ENCODE assay signal across 30 mouse cellular contexts in genomic region chr11:102629375-102629774, GRCm38 (mm10). TPM values are rescaled to one million over a fixed set of nuclear protein-coding genes. Genes with fewer than 3 reads are reported as not detected.
DNase-seq lines count a peak whose midpoint lies in the region; ATAC-seq and TF ChIP-seq lines count a peak whose summit lies in the region.
"Had no signal": no experiment of that assay in that cellular context is flagged by ENCODE, and none has a peak within 500 bp of the region (broad histone marks: within the 10 kb centered on the region; RNA-seq: fewer than 3 reads in every experiment).

No protein-coding gene starts in this region.

- no peaks in the 10 kb centered on the region for H3K27me3 ChIP-seq in intestine, embryonic 14.5 days (replicated peaks; ENCODE audit: control insufficient read depth, insufficient read depth, low read length)
- no peaks in the 10 kb centered on the region for H3K27me3 ChIP-seq in intestine, embryonic 15.5 days (replicated peaks)
- H3K27me3 ChIP-seq in lung, embryonic 15.5 days: no peaks in the 10 kb centered on the region
- no peaks in the 10 kb centered on the region for H3K27me3 ChIP-seq in embryonic facial prominence, embryonic 11.5 days (ENCODE audit: control insufficient read depth, insufficient read depth, low read length)
- no peaks in the 10 kb centered on the region for H3K27me3 ChIP-seq in myocyte (ENCODE audit: control insufficient read depth, insufficient read depth, insufficient read length)
- H3K27me3 ChIP-seq: heart, embryonic 12.5 days had no signal

- no peak overlapping the region for H3ac ChIP-seq in myocyte (ENCODE audit: control insufficient read depth, insufficient read length)

- WGBS in intestine, embryonic 14.5 days: 30% methylated on average over 8 of the region's 8 CpGs
- 39% methylated on average over 8 of the region's 8 CpGs for WGBS in intestine, embryonic 15.5 days
- WGBS in lung, embryonic 15.5 days: 32% methylated on average over 8 of the region's 8 CpGs
- 48% methylated on average over 8 of the region's 8 CpGs for WGBS in embryonic facial prominence, embryonic 11.5 days

- no peak for DNase-seq in intestine, embryonic 14.5 days (ENCODE audit: low spot score)
- DNase-seq in lung, postnatal 14 days: no peak
- no peak for DNase-seq in embryonic facial prominence, embryonic 11.5 days (ENCODE audit: low spot score)
- no peak for DNase-seq in adrenal gland, postnatal 10 days
- DNase-seq: adrenal gland, adult 2 months; adrenal gland, postnatal 25 days; cerebellum, adult 18-20 months; cerebellum, adult 9-10 months; cerebellum, postnatal 25 days; gastrocnemius, postnatal 10 days; gastrocnemius, postnatal 36 days; heart, adult 2 months; heart, postnatal 14 days had no signal

- H3K79me2 ChIP-seq in myocyte (ENCODE audit: control insufficient read depth, insufficient read depth): no peaks in the 10 kb centered on the region

- H3K4me1 ChIP-seq in intestine, embryonic 14.5 days (replicated peaks; ENCODE audit: control insufficient read depth, insufficient read depth, low read length): peaks cover 42% of the 10 kb centered on the region
- H3K4me1 ChIP-seq in intestine, embryonic 15.5 days (replicated peaks): peaks cover 25% of the 10 kb centered on the region
- peaks cover 58% of the 10 kb centered on the region for H3K4me1 ChIP-seq in lung, embryonic 15.5 days
- peaks cover 20% of the 10 kb centered on the region for H3K4me1 ChIP-seq in embryonic facial prominence, embryonic 11.5 days (ENCODE audit: control insufficient read depth, insufficient read depth, low read length)

- TF ChIP-seq POLR2A in myocyte (IDR thresholded peaks at IDR 0.05; ENCODE audit: insufficient read length, low read depth): no peak

- 0 out of 2 replicates have a peak overlapping the region, but pooled peaks have one; percentile 14 for H3K27ac ChIP-seq in intestine, embryonic 14.5 days (ENCODE audit: low read depth)
- no peak overlapping the region for H3K27ac ChIP-seq in intestine, embryonic 15.5 days
- H3K27ac ChIP-seq in lung, embryonic 15.5 days: 0 out of 2 replicates have a peak overlapping the region, but pooled peaks have one; percentile 31
- peak overlapping the region; percentile 82; the same call in 1 of the 2 replicates for H3K27ac ChIP-seq in embryonic facial prominence, embryonic 11.5 days (replicated peaks; ENCODE audit: low read depth, low read length)
- H3K27ac ChIP-seq: forebrain, embryonic 13.5 days; heart, adult 2 months; hindbrain, embryonic 12.5 days; hindbrain, embryonic 15.5 days had no signal

- H3K9ac ChIP-seq in intestine, embryonic 14.5 days (ENCODE audit: low read length): no peak overlapping the region
- no peak overlapping the region for H3K9ac ChIP-seq in intestine, embryonic 15.5 days
- no peak overlapping the region for H3K9ac ChIP-seq in lung, embryonic 15.5 days
- no peak overlapping the region for H3K9ac ChIP-seq in embryonic facial prominence, embryonic 11.5 days (replicated peaks; ENCODE audit: low read length)
- H3K9ac ChIP-seq: forebrain, embryonic 13.5 days; heart, embryonic 12.5 days; hindbrain, embryonic 12.5 days; hindbrain, embryonic 15.5 days had no signal

- H3K36me3 ChIP-seq in intestine, embryonic 14.5 days (ENCODE audit: control insufficient read depth, insufficient read depth, low read length): no peaks in the 10 kb centered on the region
- H3K36me3 ChIP-seq in intestine, embryonic 15.5 days: no peaks in the 10 kb centered on the region
- H3K36me3 ChIP-seq in lung, embryonic 15.5 days: no peaks in the 10 kb centered on the region
- H3K36me3 ChIP-seq in embryonic facial prominence, embryonic 11.5 days (replicated peaks; ENCODE audit: control insufficient read depth, insufficient read depth, low read depth, low read length): no peaks in the 10 kb centered on the region
- no peaks in the 10 kb centered on the region for H3K36me3 ChIP-seq in myocyte (ENCODE audit: control insufficient read depth, insufficient read depth)
- H3K36me3 ChIP-seq: forebrain, embryonic 10.5 days; heart, embryonic 12.5 days; hindbrain, embryonic 12.5 days; hindbrain, embryonic 15.5 days had no signal

- no peaks in the 10 kb centered on the region for H3K9me3 ChIP-seq in intestine, embryonic 14.5 days (ENCODE audit: control insufficient read depth, low read length)
- no peaks in the 10 kb centered on the region for H3K9me3 ChIP-seq in intestine, embryonic 15.5 days
- no peaks in the 10 kb centered on the region for H3K9me3 ChIP-seq in lung, embryonic 15.5 days
- H3K9me3 ChIP-seq in embryonic facial prominence, embryonic 11.5 days (replicated peaks; ENCODE audit: control insufficient read depth, low read length): no peaks in the 10 kb centered on the region
- H3K9me3 ChIP-seq: forebrain, embryonic 10.5 days; forebrain, embryonic 13.5 days; heart, embryonic 12.5 days; hindbrain, embryonic 12.5 days; hindbrain, embryonic 15.5 days had no signal

- H3K4me2 ChIP-seq in intestine, embryonic 14.5 days (ENCODE audit: low read length): no peak overlapping the region
- no peak overlapping the region for H3K4me2 ChIP-seq in intestine, embryonic 15.5 days (replicated peaks)
- no peak overlapping the region for H3K4me2 ChIP-seq in lung, embryonic 15.5 days
- no peak overlapping the region for H3K4me2 ChIP-seq in embryonic facial prominence, embryonic 11.5 days (ENCODE audit: low read depth, low read length)
- peak overlapping the region; percentile 14 for H3K4me2 ChIP-seq in myocyte (ENCODE audit: low read depth)
- H3K4me2 ChIP-seq: forebrain, embryonic 13.5 days; heart, embryonic 12.5 days; hindbrain, embryonic 12.5 days; hindbrain, embryonic 15.5 days had no signal

- ATAC-seq in intestine, embryonic 14.5 days (replicated peaks; ENCODE audit: low FRiP score, low TSS enrichment, low read depth): no peak
- ATAC-seq in intestine, embryonic 15.5 days: no peak
- ATAC-seq in lung, embryonic 15.5 days (ENCODE audit: borderline replicate concordance, extremely low read depth, low FRiP score, low TSS enrichment): no peak
- ATAC-seq in embryonic facial prominence, embryonic 11.5 days (replicated peaks; ENCODE audit: insufficient number of reproducible peaks, low FRiP score, low TSS enrichment, low read depth): no peak
- ATAC-seq: CD4-positive, CD25-positive, alpha-beta regulatory T cell, adult 4 months; forebrain, embryonic 13.5 days; forebrain, embryonic 16.5 days; intestine, embryonic 16.5 days had no signal

- no peak overlapping the region for H3K4me3 ChIP-seq in intestine, embryonic 14.5 days (ENCODE audit: low read depth, low read length)
- H3K4me3 ChIP-seq in intestine, embryonic 15.5 days (replicated peaks): no peak overlapping the region
- no peak overlapping the region for H3K4me3 ChIP-seq in lung, embryonic 15.5 days
- no peak overlapping the region for H3K4me3 ChIP-seq in embryonic facial prominence, embryonic 11.5 days (ENCODE audit: low read depth, low read length)
- H3K4me3 ChIP-seq in myocyte: no peak overlapping the region
- H3K4me3 ChIP-seq: forebrain, embryonic 10.5 days; forebrain, embryonic 13.5 days; heart, adult 2 months; heart, embryonic 12.5 days; hindbrain, embryonic 12.5 days; hindbrain, embryonic 15.5 days had no signal

TF ChIP-seq in myocyte, 11 proteins besides CTCF, POLR2A, EP300 and RAD21:
- TF ChIP-seq REST (IDR thresholded peaks at IDR 0.05; ENCODE audit: insufficient read depth, insufficient read length) (no peak), SRF (IDR thresholded peaks at IDR 0.05; ENCODE audit: control insufficient read depth, insufficient read length, low read depth) (no peak), E2F4 (IDR thresholded peaks at IDR 0.05; ENCODE audit: insufficient read depth) (no peak)

RNA-seq across cellular contexts. Expression of gene Fzd2, which starts 25.2 kb away (rescaled TPM):
- 20.4 and 21.9 TPM in 2 replicates for polyA plus RNA-seq in intestine, embryonic 14.5 days (2014; fragmentation: Nextera tagmentation; extraction: Ambion mirVana)
- polyA plus RNA-seq in intestine, embryonic 15.5 days (2015; fragmentation: Nextera tagmentation; extraction: Ambion mirVana): 15.6 and 15.9 TPM in 2 replicates
- polyA plus RNA-seq in lung, embryonic 15.5 days (2015; fragmentation: Nextera tagmentation; extraction: Ambion mirVana): 35.9 and 38.1 TPM in 2 replicates
- 53.3 and 57.0 TPM in 2 replicates for polyA plus RNA-seq in embryonic facial prominence, embryonic 11.5 days (2014; fragmentation: Nextera tagmentation; extraction: Ambion mirVana)
- 66.9 TPM for polyA plus RNA-seq in myocyte (2012; fragmentation: generic; extraction: Trizol)
- total RNA-seq in adrenal gland, postnatal 10 days (2021): 1 to 10 TPM; 6.3 to 7.2 TPM
- total RNA-seq: common myeloid progenitor, adult 5-6 weeks; granulocyte monocyte progenitor cell, adult 5-6 weeks; hematopoietic stem cell, adult 5-6 weeks; MEL had no signal
- polyA plus RNA-seq: CD4-positive, CD25-positive, alpha-beta regulatory T cell, adult 4 months had no signal

RNA-seq across cellular contexts. Expression of gene Meioc, which starts 34.1 kb away (rescaled TPM):
- 0.31 and 1.3 TPM in 2 replicates for polyA plus RNA-seq in intestine, embryonic 14.5 days (2014; fragmentation: Nextera tagmentation; extraction: Ambion mirVana)
- polyA plus RNA-seq in intestine, embryonic 15.5 days (2015; fragmentation: Nextera tagmentation; extraction: Ambion mirVana): 0.30 and 0.44 TPM in 2 replicates
- 0.20 and 0.24 TPM in 2 replicates for polyA plus RNA-seq in lung, embryonic 15.5 days (2015; fragmentation: Nextera tagmentation; extraction: Ambion mirVana)
- polyA plus RNA-seq in embryonic facial prominence, embryonic 11.5 days (2014; fragmentation: Nextera tagmentation; extraction: Ambion mirVana): 1.0 and 1.3 TPM in 2 replicates
- 0.01 TPM for polyA plus RNA-seq in myocyte (2012; fragmentation: generic; extraction: Trizol)
- not detected for total RNA-seq in adrenal gland, postnatal 10 days (2021)
- total RNA-seq: adrenal gland, adult 2 months; common myeloid progenitor, adult 5-6 weeks; gastrocnemius, adult 18-20 months; gastrocnemius, postnatal 10 days; gastrocnemius, postnatal 36 days; granulocyte monocyte progenitor cell, adult 5-6 weeks; heart, adult 2 months; heart, postnatal 14 days; hematopoietic stem cell, adult 5-6 weeks; MEL had no signal
- polyA plus RNA-seq: adrenal gland, adult 2 months; C2C12; heart, adult 2 months had no signal

RNA-seq across cellular contexts. Expression of gene Gm11627, which starts 50.1 kb away (rescaled TPM):
- 13.5 and 15.7 TPM in 2 replicates for polyA plus RNA-seq in intestine, embryonic 14.5 days (2014; fragmentation: Nextera tagmentation; extraction: Ambion mirVana)
- polyA plus RNA-seq in intestine, embryonic 15.5 days (2015; fragmentation: Nextera tagmentation; extraction: Ambion mirVana): 12.0 and 14.5 TPM in 2 replicates
- polyA plus RNA-seq in lung, embryonic 15.5 days (2015; fragmentation: Nextera tagmentation; extraction: Ambion mirVana): 16.1 and 20.3 TPM in 2 replicates
- polyA plus RNA-seq in embryonic facial prominence, embryonic 11.5 days (2014; fragmentation: Nextera tagmentation; extraction: Ambion mirVana): 10.5 and 10.6 TPM in 2 replicates
- 1.9 TPM for polyA plus RNA-seq in myocyte (2012; fragmentation: generic; extraction: Trizol)
- under 1 TPM; 0.51 to 0.64 TPM for total RNA-seq in adrenal gland, postnatal 10 days (2021)
- total RNA-seq: adrenal gland, postnatal 25 days; common myeloid progenitor, adult 5-6 weeks; gastrocnemius, postnatal 36 days; granulocyte monocyte progenitor cell, adult 5-6 weeks; hematopoietic stem cell, adult 5-6 weeks had no signal
- polyA plus RNA-seq: adrenal gland, adult 2 months; CD4-positive, CD25-positive, alpha-beta regulatory T cell, adult 4 months had no signal
